Mouse (Mus musculus) thymus, adult 2 months (tissue): ENCODE results near the gene Gabrr3.

ENCODE experiments used
- CTCF ChIP-seq: fragments of 200-500 bp; IDR thresholded peaks from 2 replicates; pipeline ENCODE4 v1.5.1; 2012; ENCODE audit warnings: mild to moderate bottlenecking, control low read depth, low read length, moderate library complexity, borderline replicate concordance; ENCODE audit not compliant: control insufficient read depth, poor library complexity, insufficient read depth; ENCODE audit errors: extremely low read depth
- POLR2A ChIP-seq: fragments of 200-500 bp; IDR thresholded peaks from 2 replicates; pipeline ENCODE4 v1.6.1; 2012; ENCODE audit warnings: mild to moderate bottlenecking, low read length, control low read depth, moderate library complexity; ENCODE audit not compliant: control insufficient read depth, poor library complexity, insufficient read depth; ENCODE audit errors: extremely low read depth

DNA sequence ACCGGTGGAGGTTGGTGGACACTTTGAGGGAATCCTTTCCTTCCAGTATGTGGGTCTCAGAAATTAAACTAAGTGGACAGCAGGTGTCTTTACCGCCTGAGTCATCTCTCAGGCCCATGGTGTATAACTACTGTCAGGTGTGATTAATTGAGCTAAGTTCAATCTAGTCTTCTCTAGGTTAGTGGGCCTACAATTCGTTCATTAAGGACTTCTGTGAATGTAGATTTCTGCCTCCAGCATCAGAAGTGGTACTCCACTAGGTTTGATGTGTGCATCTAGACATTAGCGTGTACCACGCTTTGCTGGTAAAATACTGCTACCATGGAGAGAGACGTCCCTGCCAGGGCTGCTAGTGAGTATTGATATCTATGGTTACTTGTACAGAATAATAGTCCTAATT is 65.4 kb downstream of the Gabrr3 start:
- TF ChIP-seq POLR2A (no peak), CTCF (no peak)
